Mouse (Mus musculus): ENCODE results near the gene Slc51a. TPM values are rescaled to one million over a fixed set of nuclear protein-coding genes. Genes with fewer than 3 reads are reported as not detected.
A peak's percentile ranks its signal among the peaks of the same experiment; 100 is the strongest.

The Slc51a gene
- total and polyA plus RNA-seq, 2 experiments from 2014 or later: 0.13 TPM; not detected in 1

DNA sequence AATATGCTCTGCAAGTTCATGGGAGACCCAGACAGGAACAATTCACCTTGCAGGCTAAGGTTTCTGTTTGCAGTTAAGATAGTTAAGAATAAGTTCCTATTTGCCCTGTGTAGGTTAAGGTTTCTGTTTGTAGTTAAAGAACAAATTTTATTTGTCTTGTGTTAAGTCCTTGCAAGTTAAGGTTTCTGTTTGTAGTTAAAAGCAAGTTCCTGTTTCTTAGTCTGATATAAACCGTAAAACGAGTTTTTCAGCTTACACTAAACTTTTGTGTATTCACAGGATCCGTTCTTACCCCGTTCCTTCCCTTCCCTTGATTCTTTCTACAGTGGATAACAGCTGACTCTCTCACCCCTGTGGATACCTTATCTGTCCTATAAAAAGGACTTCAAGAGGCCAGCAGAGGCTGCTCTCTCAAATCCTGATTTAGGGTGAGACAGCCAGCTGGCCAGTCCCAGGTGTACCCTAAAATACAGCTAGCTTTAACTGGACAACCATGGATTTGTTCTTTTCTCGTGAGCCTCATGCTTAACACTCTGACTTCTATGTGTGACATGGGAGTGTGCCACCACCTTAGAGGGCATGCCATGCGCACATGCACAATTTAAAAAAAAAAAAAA is 35.0 kb upstream of the Slc51a start:
- Histone ChIP-seq H3K4me1 (ENCODE audit: insufficient read depth) (no peaks in the 10 kb centered on the region), H3K4me3 (ENCODE audit: low read depth, low read length) (no peak overlapping the region), H3K27ac (ENCODE audit: low read depth, low read length) (no peak overlapping the region), H3K27me3 (ENCODE audit: insufficient read depth, low read length) (no peaks in the 10 kb centered on the region), H3K9ac (no peak overlapping the region), H3K4me2 (ENCODE audit: low read depth) (no peak overlapping the region), H3K9me3 (ENCODE audit: low read length) (no peaks in the 10 kb centered on the region), H3K36me3 (ENCODE audit: insufficient read depth) (no peaks in the 10 kb centered on the region)
- WGBS: 90% methylated on average over 6 of the region's 6 CpGs
- DNase-seq: no peak
- ATAC-seq: no peak
- TF ChIP-seq CTCF (IDR thresholded peaks at IDR 0.05; ENCODE audit: low read depth): no peak

GRCm38 (mm10) chr16:32520372-32520748 is 32.7 kb upstream of the Slc51a start:
- TF ChIP-seq CTCF (IDR thresholded peaks at IDR 0.05; ENCODE audit: low read depth): no peak
- Histone ChIP-seq H3K9me3 (ENCODE audit: low read length) (no peaks in the 10 kb centered on the region), H3K9ac (no peak overlapping the region), H3K27ac (ENCODE audit: low read depth, low read length) (no peak overlapping the region), H3K36me3 (ENCODE audit: insufficient read depth) (no peaks in the 10 kb centered on the region), H3K4me1 (ENCODE audit: insufficient read depth) (peaks cover 5% of the 10 kb centered on the region; the same call in 1 of the 2 replicates), H3K4me3 (ENCODE audit: low read depth, low read length) (no peak overlapping the region), H3K4me2 (ENCODE audit: low read depth) (no peak overlapping the region), H3K27me3 (ENCODE audit: insufficient read depth, low read length) (no peaks in the 10 kb centered on the region)
- 28% methylated on average over 9 of the region's 9 CpGs for WGBS
- ATAC-seq: no peak
- DNase-seq: no peak

DNA sequence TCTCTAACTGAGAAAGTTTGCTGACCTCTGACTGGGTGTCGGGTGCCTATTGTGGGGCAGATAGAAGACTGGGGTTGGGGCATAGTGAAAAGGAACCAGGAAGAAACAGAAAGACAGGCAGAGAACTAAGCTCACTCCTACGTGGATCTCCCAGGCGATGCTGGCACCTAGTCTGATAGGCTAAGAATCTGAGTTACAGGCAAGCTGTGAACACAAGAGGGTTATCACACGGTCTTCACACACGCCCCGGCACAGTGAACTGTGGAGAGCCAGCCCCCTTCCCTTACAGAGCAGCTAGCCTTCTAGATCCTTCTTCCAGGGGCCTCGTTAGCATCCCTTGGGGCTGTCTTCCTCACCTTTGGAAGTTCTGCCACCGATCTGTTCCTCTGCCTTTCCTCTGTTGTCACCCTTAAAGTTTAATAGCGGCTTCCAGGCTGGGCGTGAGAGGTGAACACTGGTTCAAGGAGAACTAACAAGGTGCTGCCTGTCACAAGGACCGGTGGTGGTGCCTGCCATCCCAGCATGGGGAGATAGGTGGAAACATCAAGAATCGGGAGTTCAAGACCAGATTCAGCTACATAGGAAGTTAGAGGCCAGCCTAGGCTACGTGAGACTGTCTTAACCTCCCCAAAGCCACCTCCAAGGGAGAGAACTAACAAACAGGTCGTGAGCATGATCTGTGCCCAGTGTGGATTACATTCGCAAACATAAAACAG is 32.1 kb upstream of the Slc51a start:
- H3K4me1 ChIP-seq (ENCODE audit: insufficient read depth): peaks cover 5% of the 10 kb centered on the region; the same call in 1 of the 2 replicates
- WGBS: 83% methylated on average over 15 of the region's 15 CpGs

DNA sequence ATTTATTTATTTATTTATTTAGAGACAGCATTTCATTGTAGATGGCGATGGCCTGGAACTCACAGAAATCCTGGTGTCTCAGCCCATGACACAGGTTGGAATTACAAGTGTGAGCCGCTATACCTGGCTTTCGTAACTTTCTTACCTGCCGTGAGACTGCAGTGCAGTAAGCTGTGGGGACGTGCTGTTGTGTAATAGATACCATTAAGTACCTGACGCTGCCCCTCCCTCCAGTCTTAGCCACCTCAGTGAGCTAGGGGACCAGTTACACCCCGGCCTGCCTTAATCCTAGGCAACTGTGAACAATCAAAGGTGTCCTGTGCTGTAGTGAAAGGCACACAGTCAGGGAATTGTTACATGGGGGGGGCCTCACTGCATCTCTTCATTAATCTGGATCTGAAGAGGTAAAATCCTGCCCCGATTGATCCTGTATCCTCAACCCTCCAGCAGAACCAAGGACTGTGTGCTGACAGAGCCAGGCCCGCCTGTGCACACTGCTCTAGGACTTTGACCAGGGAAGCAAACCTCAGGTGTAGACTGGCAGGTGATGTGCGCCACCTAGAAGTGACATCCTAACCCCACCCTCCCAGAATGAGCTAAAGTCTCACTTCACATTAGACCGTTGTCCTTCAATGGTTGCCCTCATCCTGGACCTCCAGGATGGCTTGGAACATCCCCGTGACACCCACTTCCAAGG is 30.3 kb upstream of the Slc51a start:
- Histone ChIP-seq H3K9ac (no peak overlapping the region), H3K9me3 (ENCODE audit: low read length) (no peaks in the 10 kb centered on the region), H3K4me2 (ENCODE audit: low read depth) (no peak overlapping the region), H3K27me3 (ENCODE audit: insufficient read depth, low read length) (no peaks in the 10 kb centered on the region), H3K27ac (ENCODE audit: low read depth, low read length) (no peak overlapping the region), H3K36me3 (ENCODE audit: insufficient read depth) (no peaks in the 10 kb centered on the region), H3K4me3 (ENCODE audit: low read depth, low read length) (no peak overlapping the region), H3K4me1 (ENCODE audit: insufficient read depth) (peaks cover 5% of the 10 kb centered on the region; the same call in 1 of the 2 replicates)
- no peak for DNase-seq
- no peak for ATAC-seq
- no peak for TF ChIP-seq CTCF (IDR thresholded peaks at IDR 0.05; ENCODE audit: low read depth)
- WGBS: 89% methylated on average over 12 of the region's 12 CpGs

More for the DNA sequence above, 32.1 kb upstream of the Slc51a start:
- no peak overlapping the region for H3K27ac ChIP-seq (ENCODE audit: low read depth, low read length)
- no peak overlapping the region for H3K4me3 ChIP-seq (ENCODE audit: low read depth, low read length)
- DNase-seq (no peak), ATAC-seq (no peak)
- no peak for TF ChIP-seq CTCF (IDR thresholded peaks at IDR 0.05; ENCODE audit: low read depth)
- no peaks in the 10 kb centered on the region for H3K9me3 ChIP-seq (ENCODE audit: low read length)
- H3K4me2 ChIP-seq (ENCODE audit: low read depth): no peak overlapping the region
- H3K9ac ChIP-seq: no peak overlapping the region
- no peaks in the 10 kb centered on the region for H3K27me3 ChIP-seq (ENCODE audit: insufficient read depth, low read length)
- H3K36me3 ChIP-seq (ENCODE audit: insufficient read depth): no peaks in the 10 kb centered on the region

DNA sequence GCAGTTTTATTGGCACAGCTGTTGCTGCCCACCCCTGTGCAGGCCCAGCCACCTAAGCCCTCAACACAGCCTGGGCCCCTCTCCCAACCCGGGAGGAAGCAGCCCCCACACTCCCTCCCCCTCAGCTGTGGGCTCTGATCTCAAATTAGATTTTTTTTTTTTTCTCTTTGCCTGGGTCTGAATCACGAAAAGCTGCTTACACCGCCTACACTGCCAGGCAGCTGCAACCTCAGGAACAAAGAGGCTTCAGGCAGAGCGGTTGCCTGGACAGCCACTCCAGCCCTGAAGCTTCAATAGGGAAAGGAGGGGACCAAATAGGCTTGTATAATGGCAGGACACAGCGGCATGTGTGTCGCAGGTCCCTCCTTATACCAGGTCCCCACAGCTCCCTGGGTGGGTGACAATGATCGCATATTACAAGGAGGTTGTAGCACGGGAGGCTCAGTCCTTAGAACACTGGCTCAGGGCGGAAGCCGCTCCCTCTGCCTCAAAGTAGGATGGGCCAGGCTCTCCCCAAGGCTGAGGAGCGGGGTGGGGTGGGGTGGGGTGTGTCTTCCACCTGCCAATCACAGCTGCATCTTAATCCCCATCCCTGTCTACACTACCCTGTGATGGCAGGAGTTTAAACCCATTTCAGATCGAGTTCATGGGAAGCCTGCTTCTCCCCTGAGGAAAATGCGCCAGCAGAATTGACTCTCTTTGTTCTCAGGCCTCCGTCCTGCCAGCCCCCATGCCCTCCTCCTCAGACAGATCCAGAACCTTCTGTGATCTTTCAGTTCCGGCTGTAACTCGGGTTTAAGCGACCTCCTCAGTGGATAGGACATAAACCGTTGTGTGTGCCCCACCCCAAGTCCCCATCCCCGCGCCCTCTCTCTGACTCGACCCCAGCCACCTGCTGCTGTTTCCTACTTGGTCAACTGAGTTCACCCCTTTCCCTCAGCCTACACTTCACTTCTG is 28.6 kb upstream of the Slc51a start:
- Histone ChIP-seq H3K27me3 (ENCODE audit: insufficient read depth, low read length) (no peaks in the 10 kb centered on the region), H3K4me3 (ENCODE audit: low read depth, low read length) (peak overlapping the region; percentile 8; the same call in 1 of the 2 replicates), H3K27ac (ENCODE audit: low read depth, low read length) (peak overlapping the region; percentile 93), H3K9ac (peak overlapping the region; percentile 64), H3K9me3 (ENCODE audit: low read length) (no peaks in the 10 kb centered on the region), H3K4me1 (ENCODE audit: insufficient read depth) (peaks cover 5% of the 10 kb centered on the region; the same call in 1 of the 2 replicates), H3K4me2 (ENCODE audit: low read depth) (peak overlapping the region; percentile 41), H3K36me3 (ENCODE audit: insufficient read depth) (no peaks in the 10 kb centered on the region)
- DNase-seq (peak; percentile 87), ATAC-seq (peak; percentile 96)
- 7% methylated on average over 21 of the region's 21 CpGs for WGBS
- no peak for TF ChIP-seq CTCF (IDR thresholded peaks at IDR 0.05; ENCODE audit: low read depth)

GRCm38 (mm10) chr16:32513948-32514347 is 26.3 kb upstream of the Slc51a start:
- no peak overlapping the region for H3K4me3 ChIP-seq (ENCODE audit: low read depth, low read length)
- no peak overlapping the region for H3K4me2 ChIP-seq (ENCODE audit: low read depth)
- H3K9ac ChIP-seq: no peak overlapping the region
- H3K27me3 ChIP-seq (ENCODE audit: insufficient read depth, low read length): no peaks in the 10 kb centered on the region
- no peak for TF ChIP-seq CTCF (IDR thresholded peaks at IDR 0.05; ENCODE audit: low read depth)
- 93% methylated on average over 6 of the region's 6 CpGs for WGBS
- no peak for ATAC-seq
- H3K36me3 ChIP-seq (ENCODE audit: insufficient read depth): no peaks in the 10 kb centered on the region
- H3K9me3 ChIP-seq (ENCODE audit: low read length): no peaks in the 10 kb centered on the region
- H3K4me1 ChIP-seq (ENCODE audit: insufficient read depth): peaks cover 5% of the 10 kb centered on the region; the same call in 1 of the 2 replicates
- no peak for DNase-seq
- H3K27ac ChIP-seq (ENCODE audit: low read depth, low read length): no peak overlapping the region
